Mouse (Mus musculus) adrenal gland, postnatal 4 days (tissue): ENCODE data around the gene Fam122c. TPM values are rescaled to one million over a fixed set of nuclear protein-coding genes. Genes with fewer than 3 reads are reported as not detected.

ENCODE experiments used
- DNase-seq, 2 experiments: peaks; one replicate each; pipeline ENCODE4 v3.0.0; 2021 to 2022; ENCODE audit warnings: low spot score in 2 of 2, mixed read lengths in 2 of 2
- total RNA-seq, 2 experiments: library from RNA; stranded (reverse); gene quantifications; 2 replicates each; pipeline ENCODE4 v1.2.3; 2021

Fam122c gene
- total RNA-seq, 2 experiments from 2014 or later = not detected

DNA sequence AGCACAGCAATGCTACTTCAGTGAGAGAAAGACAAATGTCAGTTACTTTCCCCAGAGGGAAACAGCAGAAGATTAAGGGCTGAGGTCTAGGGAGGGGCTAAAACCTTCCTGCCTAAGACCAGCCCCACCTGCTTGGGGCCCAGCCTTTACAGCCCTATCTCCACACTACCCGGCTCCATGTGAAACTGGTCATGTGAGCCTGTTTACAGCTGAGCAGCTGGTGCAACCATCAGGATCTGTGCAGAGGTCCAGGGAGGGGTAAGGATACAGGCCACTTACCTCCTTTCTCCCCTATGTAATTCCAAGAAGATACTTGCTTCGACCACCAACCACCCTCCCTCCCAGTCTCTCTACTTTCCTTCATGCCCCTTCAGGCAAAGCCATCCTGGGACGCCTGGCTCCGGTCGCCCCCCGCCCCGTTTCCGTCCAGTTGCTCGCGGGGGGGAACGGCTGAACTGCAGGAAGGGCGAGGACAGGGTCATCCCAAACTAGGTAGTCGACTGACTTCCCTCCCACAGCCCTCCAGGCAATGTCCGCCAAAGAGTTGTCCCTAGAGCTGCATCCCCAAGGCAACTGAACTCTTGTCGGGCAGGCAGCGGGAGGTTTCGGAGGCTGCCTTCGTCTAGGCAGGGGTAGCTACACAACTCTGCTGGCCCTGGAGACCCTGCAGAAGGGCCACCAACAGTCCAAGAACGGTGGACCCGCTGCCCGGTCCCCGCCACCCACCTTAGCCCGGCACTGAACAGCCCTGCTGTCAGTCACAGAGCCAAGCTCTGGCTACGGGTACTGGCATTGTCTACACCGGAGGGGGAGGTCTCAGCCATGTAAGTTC, 96.5 kb downstream of the Fam122c start:
- DNase-seq = peak in 1 of 2 experiments; percentile 2

DNA sequence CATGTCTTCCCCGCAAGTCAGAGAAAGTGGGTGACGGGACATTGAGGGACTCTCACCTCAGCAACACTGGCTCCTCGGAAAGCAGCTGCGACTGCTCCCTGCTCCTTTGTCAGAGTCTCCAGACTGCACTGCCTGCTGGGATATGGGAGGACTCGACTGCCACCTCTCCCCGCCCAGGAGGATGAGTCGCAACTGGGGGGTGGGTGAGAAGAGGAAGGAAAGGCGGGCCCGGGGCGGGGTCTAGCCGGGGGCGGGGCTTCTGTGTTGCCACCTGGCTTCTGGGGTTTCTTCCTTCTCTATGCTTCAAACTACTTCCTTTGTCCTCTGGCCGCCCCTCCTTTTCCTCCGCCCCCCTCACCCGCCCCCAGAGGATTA, 97.1 kb downstream of the Fam122c start, which contains the start of gene Mospd1:
Gene Mospd1 (minus strand): TSS at position 137 of the 375 bp plus-strand sequence.
- peak; percentile 63 to 74 for DNase-seq

Other genes starting within 250 kb of the Fam122c start
- under 1 TPM; 0.40 to 0.56 TPM for gene Plac1, start 33.3 kb upstream of the Fam122c start, total RNA-seq
- gene Fam122b, start 3.6 kb upstream of the Fam122c start, total RNA-seq = 10 to 100 TPM; 13.6 to 16.3 TPM
- 10 to 100 TPM; 23.2 to 24.2 TPM for gene Mospd1, start 97.1 kb downstream of the Fam122c start, total RNA-seq
- gene Etd, start 161.5 kb downstream of the Fam122c start, total RNA-seq = not detected